Mouse (Mus musculus) inflammation-experienced regulatory T-cells (primary cell): ENCODE results near the gene Pla2g6. TPM values are rescaled to one million over a fixed set of nuclear protein-coding genes. Genes with fewer than 3 reads are reported as not detected.

Experiments used
- polyA plus RNA-seq, 2 experiments: library from polyadenylated mRNA; unstranded; fragments of 100-300 nt; shearing (Covaris generic); gene quantifications; one replicate each; pipeline ENCODE4 v1.2.1; 2017

Pla2g6 gene
- polyA plus RNA-seq: 10 to 100 TPM; 13.3 to 19.2 TPM

GRCm38 (mm10) chr15:79328058-79328938 lies at the start of gene Pla2g6:
Pla2g6 (minus strand) TSS chr15:79328390.

GRCm38 (mm10) chr15:79346051-79346793 lies 18.0 kb upstream of the Pla2g6 start, which contains the start of gene Maff:
Maff (plus strand) TSS chr15:79346621.

GRCm38 (mm10) chr15:79285399-79285798 lies 42.8 kb downstream of the Pla2g6 start, which contains the start of gene Baiap2l2:
Baiap2l2 (minus strand) TSS chr15:79285537.

GRCm38 (mm10) chr15:79254661-79255060 lies 73.5 kb downstream of the Pla2g6 start, which contains the start of gene Slc16a8:
Slc16a8 (minus strand) TSS chr15:79254761.

Other genes with a start within 250 kb of the Pla2g6 start
- 10 to 100 TPM; 41.4 to 55.0 TPM for gene Micall1, start 219.5 kb downstream of the Pla2g6 start, polyA plus RNA-seq
- 100 to 1,000 TPM; 133 to 136 TPM for gene Polr2f, start 187.4 kb downstream of the Pla2g6 start, polyA plus RNA-seq
- gene 1700088E04Rik, start 187.1 kb downstream of the Pla2g6 start, polyA plus RNA-seq: 1 to 10 TPM; 1.1 to 1.4 TPM
- gene Sox10, start 163.2 kb downstream of the Pla2g6 start, polyA plus RNA-seq: 1 to 10 TPM in 1 of 2 experiments, under 1 TPM in 1; 0.54 to 1.1 TPM
- gene Pick1, start 99.2 kb downstream of the Pla2g6 start, polyA plus RNA-seq: 10 to 100 TPM; 34.2 to 40.0 TPM
- gene Gm49486, start 99.0 kb downstream of the Pla2g6 start, polyA plus RNA-seq: under 1 TPM; 0.12 to 0.23 TPM
- gene Slc16a8, start 73.6 kb downstream of the Pla2g6 start, polyA plus RNA-seq: under 1 TPM; 0.16 to 0.86 TPM
- 1 to 10 TPM; 1.3 to 3.7 TPM for gene Baiap2l2, start 42.9 kb downstream of the Pla2g6 start, polyA plus RNA-seq
- 1 to 10 TPM in 1 of 2 experiments, under 1 TPM in 1; 0.87 to 1.5 TPM for gene Maff, start 18.2 kb upstream of the Pla2g6 start, polyA plus RNA-seq
- 10 to 100 TPM; 39.3 to 62.0 TPM for gene Tmem184b, start 75.2 kb upstream of the Pla2g6 start, polyA plus RNA-seq
- 10 to 100 TPM; 20.4 to 23.3 TPM for gene Csnk1e, start 127.2 kb upstream of the Pla2g6 start, polyA plus RNA-seq
- under 1 TPM in 1 of 2 experiments, not detected in 1; 0.34 TPM for gene Kcnj4, start 176.9 kb upstream of the Pla2g6 start, polyA plus RNA-seq
- under 1 TPM in 1 of 2 experiments, not detected in 1; 0.95 TPM for gene Kdelr3, start 188.0 kb upstream of the Pla2g6 start, polyA plus RNA-seq
- gene Ddx17, start 218.4 kb upstream of the Pla2g6 start, polyA plus RNA-seq: 10 to 100 TPM; 37.2 to 40.4 TPM